Mouse (Mus musculus) MEL (cell line): ENCODE measurements around the gene Krtcap3. TPM values are rescaled to one million over a fixed set of nuclear protein-coding genes. Genes with fewer than 3 reads are reported as not detected.

Experiments used
- DNase-seq: peaks from one replicate; pipeline ENCODE4 v3.0.0; 2011; ENCODE audit warnings: low read depth, low spot score
- H3K27ac ChIP-seq: 2 replicates; pipeline ENCODE4 v1.5.1; 2012; ENCODE audit warnings: low read depth, mild to moderate bottlenecking, control low read depth, low read length, moderate library complexity; ENCODE audit not compliant: control insufficient read depth
- H3K27me3 ChIP-seq, 2 experiments: fragments of 150-350 bp in 1 of 2; sonication (generic) in 1 of 2; 2 replicates each; pipeline ENCODE4 v1.6.1; 2012; ENCODE audit warnings: low read length in 2 of 2, mild to moderate bottlenecking in 2 of 2, improper control_type of control experiment in 1 of 2, moderate library complexity in 1 of 2; ENCODE audit not compliant: insufficient read depth in 2 of 2, control insufficient read depth in 1 of 2
- H3K36me3 ChIP-seq, 2 experiments: 2 replicates each; pipeline ENCODE4 v1.6.1; 2012 to 2014; ENCODE audit warnings: low read length in 2 of 2, improper control_type of control experiment in 1 of 2, inconsistent platforms in 1 of 2, mild to moderate bottlenecking in 1 of 2; ENCODE audit not compliant: insufficient read depth in 2 of 2, control insufficient read depth in 1 of 2
- H3K4me1 ChIP-seq, 2 experiments: fragments of 150-350 bp in 1 of 2; sonication (generic) in 1 of 2; 2 replicates each; pipeline ENCODE4 v1.6.1; 2012; ENCODE audit warnings: low read length in 2 of 2, improper control_type of control experiment in 1 of 2, mild to moderate bottlenecking in 1 of 2; ENCODE audit not compliant: insufficient read depth in 2 of 2, control insufficient read depth in 1 of 2
- H3K4me3 ChIP-seq, 2 experiments: fragments of 150-350 bp in 1 of 2; sonication (generic) in 1 of 2; 2 replicates each; pipeline ENCODE4 v1.5.1; 2012; ENCODE audit warnings: low read depth in 2 of 2, low read length in 2 of 2, mild to moderate bottlenecking in 2 of 2, moderate library complexity in 2 of 2, control low read depth in 1 of 2, improper control_type of control experiment in 1 of 2; ENCODE audit not compliant: control insufficient read depth in 1 of 2, insufficient read depth in 1 of 2
- H3K79me2 ChIP-seq: 2 replicates; pipeline ENCODE4 v1.6.1; 2012; ENCODE audit warnings: mild to moderate bottlenecking, low read length, moderate library complexity; ENCODE audit not compliant: control insufficient read depth, poor library complexity, insufficient read depth
- H3K9ac ChIP-seq: 2 replicates; pipeline ENCODE4 v1.6.1; 2012; ENCODE audit warnings: low read depth, mild to moderate bottlenecking, control low read depth, low read length, moderate library complexity; ENCODE audit not compliant: control insufficient read depth, poor library complexity, severe bottlenecking
- H3K9me3 ChIP-seq: fragments of 150-350 bp; sonication (generic); replicated peaks from 2 replicates; pipeline ENCODE4 v1.6.1; 2012; ENCODE audit warnings: mild to moderate bottlenecking, low read length, improper control_type of control experiment, moderate library complexity; ENCODE audit not compliant: insufficient read depth
- BHLHE40 ChIP-seq: IDR thresholded peaks from 2 replicates; pipeline ENCODE4 v1.6.1; 2012; ENCODE audit warnings: low read depth, mild to moderate bottlenecking, inconsistent platforms, low read length, improper control_type of control experiment, borderline replicate concordance
- CHD1 ChIP-seq: IDR thresholded peaks from 2 replicates; pipeline ENCODE4 v1.6.1; 2012; ENCODE audit warnings: low read depth, mild to moderate bottlenecking, inconsistent platforms, low read length, improper control_type of control experiment
- CTCF ChIP-seq, 3 experiments: IDR thresholded peaks in 2 of 3; conservative IDR thresholded peaks in 1 of 3; 2 replicates each; pipeline ENCODE4 v1.5.1; 2011 to 2012; ENCODE audit warnings: low read length in 3 of 3, low read depth in 2 of 3, mild to moderate bottlenecking in 2 of 3, improper control_type of control experiment in 1 of 3, inconsistent platforms in 1 of 3, mixed read lengths in 1 of 3, moderate library complexity in 1 of 3; ENCODE audit not compliant: control insufficient read depth in 1 of 3, insufficient read depth in 1 of 3, poor library complexity in 1 of 3, severe bottlenecking in 1 of 3
- EP300 ChIP-seq, 2 experiments: IDR thresholded peaks; 2 replicates each; pipeline ENCODE4 v1.6.1; 2011; ENCODE audit warnings: improper control_type of control experiment in 2 of 2, low read length in 2 of 2, low read depth in 1 of 2, mild to moderate bottlenecking in 1 of 2
- HCFC1 ChIP-seq: IDR thresholded peaks from 2 replicates; pipeline ENCODE4 v1.6.1; 2012; ENCODE audit warnings: low read depth, mild to moderate bottlenecking, inconsistent platforms, low read length, improper control_type of control experiment, moderate library complexity
- KAT2A ChIP-seq: conservative IDR thresholded peaks from 2 replicates; pipeline ENCODE4 v1.6.1; 2012; ENCODE audit warnings: low read depth, low read length, improper control_type of control experiment, inconsistent platforms
- MAFK ChIP-seq: IDR thresholded peaks from 2 replicates; pipeline ENCODE4 v1.6.1; 2011; ENCODE audit warnings: low read depth, mild to moderate bottlenecking, low read length, improper control_type of control experiment, borderline replicate concordance
- MAZ ChIP-seq: IDR thresholded peaks from 2 replicates; pipeline ENCODE4 v1.6.1; 2012; ENCODE audit warnings: low read depth, mild to moderate bottlenecking, inconsistent platforms, low read length, improper control_type of control experiment
- MEF2A ChIP-seq: IDR thresholded peaks from 2 replicates; pipeline ENCODE4 v1.6.1; 2014; ENCODE audit warnings: low read depth, mild to moderate bottlenecking, inconsistent platforms, low read length, improper control_type of control experiment; ENCODE audit not compliant: poor library complexity, insufficient replicate concordance, severe bottlenecking; ENCODE audit errors: extremely low read depth
- MXI1 ChIP-seq: IDR thresholded peaks from 2 replicates; pipeline ENCODE4 v1.6.1; 2011; ENCODE audit warnings: mild to moderate bottlenecking, low read depth, low read length, improper control_type of control experiment
- NELFE ChIP-seq: IDR thresholded peaks from 2 replicates; pipeline ENCODE4 v1.6.1; 2011; ENCODE audit warnings: low read depth, low read length, improper control_type of control experiment
- NRF1 ChIP-seq: IDR thresholded peaks from 2 replicates; pipeline ENCODE4 v1.6.1; 2014; ENCODE audit warnings: low read depth, mild to moderate bottlenecking, inconsistent platforms, low read length, improper control_type of control experiment, moderate library complexity; ENCODE audit not compliant: poor library complexity, insufficient read depth, severe bottlenecking
- POLR2AphosphoS5 ChIP-seq: IDR thresholded peaks from 2 replicates; pipeline ENCODE4 v1.6.1; 2012; ENCODE audit warnings: low read depth, borderline replicate concordance, mild to moderate bottlenecking, inconsistent platforms, low read length, moderate library complexity, mixed read lengths
- RAD21 ChIP-seq: IDR thresholded peaks from 2 replicates; pipeline ENCODE4 v1.6.1; 2011; ENCODE audit warnings: mild to moderate bottlenecking, low read depth, low read length, improper control_type of control experiment
- SIN3A ChIP-seq: IDR thresholded peaks from 2 replicates; pipeline ENCODE4 v1.6.1; 2012; ENCODE audit warnings: low read length, improper control_type of control experiment, inconsistent platforms
- SMC3 ChIP-seq: IDR thresholded peaks from 2 replicates; pipeline ENCODE4 v1.6.1; 2011; ENCODE audit warnings: low read depth, low read length, improper control_type of control experiment
- TBP ChIP-seq: IDR thresholded peaks from 2 replicates; pipeline ENCODE4 v1.8.0; 2011; ENCODE audit warnings: low read depth, low read length, improper control_type of control experiment
- UBTF ChIP-seq: IDR thresholded peaks from 2 replicates; pipeline ENCODE4 v1.6.1; 2012; ENCODE audit warnings: low read depth, mild to moderate bottlenecking, inconsistent platforms, low read length, improper control_type of control experiment, moderate library complexity, borderline replicate concordance; ENCODE audit not compliant: insufficient read depth
- USF1 ChIP-seq: IDR thresholded peaks from 2 replicates; pipeline ENCODE4 v1.6.1; 2014; ENCODE audit warnings: low read depth, mild to moderate bottlenecking, inconsistent platforms, low read length, improper control_type of control experiment, moderate library complexity
- ZMIZ1 ChIP-seq: IDR thresholded peaks from 2 replicates; pipeline ENCODE4 v1.6.1; 2012; ENCODE audit warnings: low read depth, mild to moderate bottlenecking, inconsistent platforms, low read length, improper control_type of control experiment, moderate library complexity
- polyA plus RNA-seq, 2 experiments: library from polyadenylated mRNA; stranded (reverse) in 1 of 2; unstranded in 1 of 2; fragments of >175 nt in 1 of 2; fragments of >200 nt in 1 of 2; gene quantifications; 2 replicates each; pipeline versions ENCODE4 v1.2.1 to v1.2.4; 2012; ENCODE audit warnings: low replicate concordance in 2 of 2, low read depth in 1 of 2; ENCODE audit not compliant: insufficient read length in 2 of 2, insufficient read depth in 1 of 2, missing spikeins in 1 of 2
- total RNA-seq: library from RNA; depleted of rRNA; stranded (reverse); fragments of 300-350 nt; gene quantifications from 2 replicates; pipeline ENCODE4 v1.2.3, GENCODE M21; 2012

The Krtcap3 gene
- total and polyA plus RNA-seq, 3 experiments, result 1.2 to 3.3 TPM; not detected in 1

GRCm38 (mm10) chr5:31273018-31273417, 21.5 kb downstream of the Krtcap3 start:
- no peak overlapping the region for H3K9ac ChIP-seq
- TF ChIP-seq ZMIZ1, result no peak
- no peak for TF ChIP-seq MAFK
- no peak for TF ChIP-seq NRF1
- TF ChIP-seq CTCF (IDR thresholded peaks at IDR 0.05 in 2 of 3, conservative IDR thresholded peaks at IDR 0.05 in 1 of 3; ENCODE audit: control insufficient read depth in 1 of 3, insufficient read depth in 1 of 3, low read depth in 2 of 3, low read length in 3 of 3, poor library complexity in 1 of 3, severe bottlenecking in 1 of 3), result no peak
- no peak for TF ChIP-seq SIN3A
- TF ChIP-seq POLR2AphosphoS5, result no peak
- TF ChIP-seq USF1, result no peak
- no peak for TF ChIP-seq HCFC1
- TF ChIP-seq NELFE, result no peak
- TF ChIP-seq EP300 (IDR thresholded peaks at IDR 0.05; ENCODE audit: low read depth in 1 of 2, low read length in 2 of 2), result no peak
- no peak for TF ChIP-seq MXI1
- no peak for TF ChIP-seq TBP
- no peak for TF ChIP-seq BHLHE40
- TF ChIP-seq RAD21, result no peak
- no peak for TF ChIP-seq KAT2A
- TF ChIP-seq UBTF, result no peak
- no peak for TF ChIP-seq SMC3
- TF ChIP-seq MEF2A, result no peak
- no peak for TF ChIP-seq MAZ
- no peak for TF ChIP-seq CHD1
- TF ChIP-seq, all 39 proteins: peak for 0
- H3K27me3 ChIP-seq, result no peaks in the 10 kb centered on the region
- H3K36me3 ChIP-seq, result no peaks in the 10 kb centered on the region
- no peaks in the 10 kb centered on the region for H3K79me2 ChIP-seq
- no peak for DNase-seq
- H3K9me3 ChIP-seq, result no peaks in the 10 kb centered on the region
- H3K4me3 ChIP-seq, result no peak overlapping the region
- H3K4me1 ChIP-seq, result no peaks in the 10 kb centered on the region
- no peak overlapping the region for H3K27ac ChIP-seq
